Mouse (Mus musculus) thymus, postnatal 25 days (tissue): Measurements from ENCODE around the gene Otop1.

Source experiments
- DNase-seq: peaks from one replicate; pipeline ENCODE4 v3.0.0; 2022

The Otop1 gene

GRCm38 (mm10) chr5:38275771-38276170 is at the start of gene Otop1:
Gene Otop1, plus strand, starts transcription at chr5:38275972.
- no peak for DNase-seq

- DNase-seq, result peak; percentile 55
Measured at GRCm38 (mm10) chr5:38235422-38235821, 40.4 kb upstream of the Otop1 start.

GRCm38 (mm10) chr5:38236627-38237026 is 39.1 kb upstream of the Otop1 start:
- DNase-seq, result no peak

GRCm38 (mm10) chr5:38240727-38241472 is 34.9 kb upstream of the Otop1 start:
- DNase-seq, result no peak

- no peak for DNase-seq
Measured at GRCm38 (mm10) chr5:38241473-38241834, 34.3 kb upstream of the Otop1 start.

- no peak for DNase-seq
Measured at GRCm38 (mm10) chr5:38241966-38242365, 33.8 kb upstream of the Otop1 start.

GRCm38 (mm10) chr5:38255195-38255594 is 20.6 kb upstream of the Otop1 start:
- no peak for DNase-seq

GRCm38 (mm10) chr5:38255644-38256043 is 20.1 kb upstream of the Otop1 start:
- no peak for DNase-seq

- DNase-seq, result no peak
Measured at GRCm38 (mm10) chr5:38256551-38256950, 19.2 kb upstream of the Otop1 start.

- no peak for DNase-seq
Measured at GRCm38 (mm10) chr5:38258034-38258772, 17.6 kb upstream of the Otop1 start.

GRCm38 (mm10) chr5:38258773-38259146 is 17.0 kb upstream of the Otop1 start:
- no peak for DNase-seq

- DNase-seq, result no peak
Measured at GRCm38 (mm10) chr5:38259455-38260106, 16.2 kb upstream of the Otop1 start.

GRCm38 (mm10) chr5:38260107-38260682 is 15.6 kb upstream of the Otop1 start, which contains the start of gene Tmem128:
Gene Tmem128, plus strand, starts transcription at chr5:38260185.
- DNase-seq, result peak; percentile 58

- no peak for DNase-seq
Measured at GRCm38 (mm10) chr5:38270942-38271341, 4.8 kb upstream of the Otop1 start.

GRCm38 (mm10) chr5:38273831-38274230 is 1.9 kb upstream of the Otop1 start:
- no peak for DNase-seq

GRCm38 (mm10) chr5:38276451-38276850 is 679 bp downstream of the Otop1 start:
- DNase-seq, result no peak

- no peak for DNase-seq
Measured at GRCm38 (mm10) chr5:38277098-38277866, 1.5 kb downstream of the Otop1 start.

GRCm38 (mm10) chr5:38277936-38278600 is 2.3 kb downstream of the Otop1 start:
- DNase-seq, result no peak

GRCm38 (mm10) chr5:38280075-38280474 is 4.3 kb downstream of the Otop1 start:
- no peak for DNase-seq

- no peak for DNase-seq
Measured at GRCm38 (mm10) chr5:38285724-38286123, 10.0 kb downstream of the Otop1 start.

GRCm38 (mm10) chr5:38288476-38288875 is 12.7 kb downstream of the Otop1 start:
- DNase-seq, result no peak
